Mouse (Mus musculus) intestine, embryonic 16.5 days (tissue): ENCODE measurements around the gene Prkaca. TPM values are rescaled to one million over a fixed set of nuclear protein-coding genes. Genes with fewer than 3 reads are reported as not detected.

Experiments used
- ATAC-seq: fragments of 200-750 bp; cut with Nextera tagmentation; 2 replicates; pipeline ENCODE4 v1.8.0; 2017; ENCODE audit warnings: moderate TSS enrichment, moderate library complexity
- H3K27ac ChIP-seq: fragments of 300-500 bp; sonication (generic); 2 replicates; pipeline ENCODE4 v1.5.1; 2014; ENCODE audit warnings: mild to moderate bottlenecking, low read length
- H3K27me3 ChIP-seq: fragments of 300-500 bp; sonication (generic); replicated peaks from 2 replicates; pipeline ENCODE4 v1.6.1; 2014; ENCODE audit warnings: low read length, control low read depth, mixed read lengths; ENCODE audit not compliant: control insufficient read depth, insufficient read depth
- H3K36me3 ChIP-seq: fragments of 300-500 bp; sonication (generic); 2 replicates; pipeline ENCODE4 v1.6.1; 2014; ENCODE audit warnings: low read length, control low read depth; ENCODE audit not compliant: control insufficient read depth, insufficient read depth
- H3K4me1 ChIP-seq: fragments of 300-500 bp; sonication (generic); 2 replicates; pipeline ENCODE4 v1.6.1; 2014; ENCODE audit warnings: low read length, control low read depth, mixed read lengths; ENCODE audit not compliant: control insufficient read depth, insufficient read depth
- H3K4me2 ChIP-seq: fragments of 300-500 bp; sonication (generic); 2 replicates; pipeline ENCODE4 v1.6.1; 2014; ENCODE audit warnings: low read depth, low read length, control low read depth
- H3K4me3 ChIP-seq: fragments of 300-500 bp; sonication (generic); 2 replicates; pipeline ENCODE4 v1.5.1; 2014; ENCODE audit warnings: mild to moderate bottlenecking, low read length
- H3K9ac ChIP-seq: fragments of 300-500 bp; sonication (generic); 2 replicates; pipeline ENCODE4 v1.6.1; 2014; ENCODE audit warnings: low read depth, low read length
- H3K9me3 ChIP-seq: fragments of 300-500 bp; sonication (generic); 2 replicates; pipeline ENCODE4 v1.6.1; 2016; ENCODE audit warnings: low read length, control low read depth; ENCODE audit not compliant: control insufficient read depth
- WGBS: fragments of 180-500 bp; shearing (Covaris S2); extraction: QIAGEN DNeasy Blood & Tissue Kit; methylation state at CpG from one replicate; pipeline ENCODE4 v1.1.7; 2014; 5-methylcytosine and 5-hydroxymethylcytosine counted together
- polyA plus RNA-seq: library from polyadenylated mRNA; unstranded; fragments of >200 nt; fragmentation: Nextera tagmentation; extraction: Ambion mirVana; gene quantifications from 2 replicates; pipeline ENCODE4 v1.2.1, GENCODE M21; 2015

The Prkaca gene
- 24.6 and 77.1 TPM in 2 replicates for polyA plus RNA-seq

- H3K36me3 ChIP-seq = peaks cover 10% of the 10 kb centered on the region
- ATAC-seq = peak; percentile 99
- peak within 1 kb of the TSS; percentile 94 for H3K4me3 ChIP-seq
- peak within 1 kb of the TSS; percentile 73 for H3K27ac ChIP-seq
- H3K27me3 ChIP-seq = no peaks in the 10 kb centered on the region
- under 1% methylated on average over 86 of the region's 94 CpGs for WGBS
- peak within 1 kb of the TSS; percentile 91 for H3K9ac ChIP-seq
- peak within 1 kb of the TSS; percentile 93 for H3K4me2 ChIP-seq
- no peaks in the 10 kb centered on the region for H3K9me3 ChIP-seq
- H3K4me1 ChIP-seq = peaks cover 22% of the 10 kb centered on the region
Measured at GRCm38 (mm10) chr8:83972150-83973120, at the start of gene Prkaca. TSS of gene Prkaca (plus strand) at chr8:83972993.

- Histone ChIP-seq H3K27me3 (no peaks in the 10 kb centered on the region), H3K27ac (no peak overlapping the region), H3K4me3 (no peak overlapping the region), H3K36me3 (peaks cover 9% of the 10 kb centered on the region), H3K9ac (no peak overlapping the region), H3K4me1 (no peaks in the 10 kb centered on the region), H3K9me3 (no peaks in the 10 kb centered on the region), H3K4me2 (no peak overlapping the region)
- no peak for ATAC-seq
- 87% methylated on average over 5 of the region's 5 CpGs for WGBS
Measured at GRCm38 (mm10) chr8:83924585-83924984, 48.2 kb upstream of the Prkaca start.

GRCm38 (mm10) chr8:83926266-83926665, 46.5 kb upstream of the Prkaca start:
- ATAC-seq = no peak
- Histone ChIP-seq H3K27me3 (no peaks in the 10 kb centered on the region), H3K4me1 (no peaks in the 10 kb centered on the region), H3K36me3 (peaks cover 9% of the 10 kb centered on the region), H3K4me3 (no peak overlapping the region), H3K27ac (no peak overlapping the region), H3K9ac (no peak overlapping the region), H3K9me3 (no peaks in the 10 kb centered on the region), H3K4me2 (no peak overlapping the region)
- 60% methylated on average over 7 of the region's 7 CpGs for WGBS

- Histone ChIP-seq H3K4me3 (no peak overlapping the region), H3K9ac (no peak overlapping the region), H3K27ac (no peak overlapping the region), H3K36me3 (peaks cover 13% of the 10 kb centered on the region), H3K4me1 (no peaks in the 10 kb centered on the region), H3K4me2 (no peak overlapping the region), H3K9me3 (no peaks in the 10 kb centered on the region), H3K27me3 (no peaks in the 10 kb centered on the region)
- 82% methylated on average over 5 of the region's 5 CpGs for WGBS
- no peak for ATAC-seq
Measured at GRCm38 (mm10) chr8:83934222-83934621, 38.6 kb upstream of the Prkaca start.

- H3K36me3 ChIP-seq = peaks cover 8% of the 10 kb centered on the region
- no peak overlapping the region for H3K9ac ChIP-seq
- no peak overlapping the region for H3K4me2 ChIP-seq
- no peaks in the 10 kb centered on the region for H3K4me1 ChIP-seq
- H3K9me3 ChIP-seq = no peaks in the 10 kb centered on the region
- no peak overlapping the region for H3K4me3 ChIP-seq
- WGBS = 76% methylated on average over 2 of the region's 2 CpGs
- H3K27me3 ChIP-seq = no peaks in the 10 kb centered on the region
- ATAC-seq = no peak
- no peak overlapping the region for H3K27ac ChIP-seq
Measured at GRCm38 (mm10) chr8:83934994-83935393, 37.8 kb upstream of the Prkaca start.

- Histone ChIP-seq H3K4me1 (no peaks in the 10 kb centered on the region), H3K27me3 (no peaks in the 10 kb centered on the region), H3K36me3 (peaks cover 8% of the 10 kb centered on the region), H3K4me2 (no peak overlapping the region), H3K9ac (no peak overlapping the region), H3K4me3 (no peak overlapping the region), H3K9me3 (no peaks in the 10 kb centered on the region), H3K27ac (no peak overlapping the region)
- 93% methylated on average over 8 of the region's 8 CpGs for WGBS
- ATAC-seq = no peak
Measured at GRCm38 (mm10) chr8:83935435-83935834, 37.4 kb upstream of the Prkaca start.

GRCm38 (mm10) chr8:83937645-83938044, 35.1 kb upstream of the Prkaca start:
- H3K4me2 ChIP-seq = no peak overlapping the region
- H3K27ac ChIP-seq = no peak overlapping the region
- no peak overlapping the region for H3K4me3 ChIP-seq
- no peaks in the 10 kb centered on the region for H3K9me3 ChIP-seq
- no peak for ATAC-seq
- WGBS = 89% methylated on average over 7 of the region's 7 CpGs
- H3K36me3 ChIP-seq = peaks cover 6% of the 10 kb centered on the region; the same call in 1 of the 2 replicates
- H3K4me1 ChIP-seq = no peaks in the 10 kb centered on the region
- no peak overlapping the region for H3K9ac ChIP-seq
- H3K27me3 ChIP-seq = no peaks in the 10 kb centered on the region

- 92% methylated on average over 15 of the region's 15 CpGs for WGBS
- Histone ChIP-seq H3K4me2 (no peak overlapping the region), H3K36me3 (peaks cover 2% of the 10 kb centered on the region; the same call in 1 of the 2 replicates), H3K4me3 (no peak overlapping the region), H3K9ac (no peak overlapping the region), H3K4me1 (no peaks in the 10 kb centered on the region), H3K27me3 (no peaks in the 10 kb centered on the region), H3K27ac (no peak overlapping the region), H3K9me3 (no peaks in the 10 kb centered on the region)
- no peak for ATAC-seq
Measured at GRCm38 (mm10) chr8:83938330-83938729, 34.5 kb upstream of the Prkaca start.

- WGBS = 71% methylated on average over 6 of the region's 6 CpGs
Measured at GRCm38 (mm10) chr8:83941066-83941677, 31.6 kb upstream of the Prkaca start.

More at GRCm38 (mm10) chr8:83941066-83941677, 31.6 kb upstream of the Prkaca start:
- Histone ChIP-seq H3K4me1 (no peaks in the 10 kb centered on the region), H3K4me2 (no peak overlapping the region), H3K27ac (no peak overlapping the region), H3K4me3 (no peak overlapping the region), H3K9me3 (no peaks in the 10 kb centered on the region), H3K36me3 (no peaks in the 10 kb centered on the region; the same call in 1 of the 2 replicates), H3K27me3 (no peaks in the 10 kb centered on the region), H3K9ac (no peak overlapping the region)
- no peak for ATAC-seq
